Mouse (Mus musculus) midbrain, embryonic 16.5 days (tissue): ENCODE data around the gene Rab5if. TPM values are rescaled to one million over a fixed set of nuclear protein-coding genes. Genes with fewer than 3 reads are reported as not detected.

Source experiments
- ATAC-seq: fragments of 200-750 bp; cut with Nextera tagmentation; 2 replicates; pipeline ENCODE4 v1.8.0; 2017; ENCODE audit warnings: moderate TSS enrichment
- H3K27ac ChIP-seq: fragments of 300-500 bp; sonication (generic); 2 replicates; pipeline ENCODE4 v1.5.1; 2014; ENCODE audit warnings: mild to moderate bottlenecking, low read length, mixed read lengths
- H3K27me3 ChIP-seq: fragments of 300-500 bp; sonication (generic); 2 replicates; pipeline ENCODE4 v1.6.1; 2014; ENCODE audit warnings: low read depth, low read length, mixed read lengths; ENCODE audit not compliant: control insufficient read depth, insufficient read depth
- H3K36me3 ChIP-seq: fragments of 300-500 bp; sonication (generic); 2 replicates; pipeline ENCODE4 v1.6.1; 2014; ENCODE audit warnings: mild to moderate bottlenecking, low read length, moderate library complexity, mixed read lengths; ENCODE audit not compliant: control insufficient read depth, insufficient read depth
- H3K4me1 ChIP-seq: fragments of 300-500 bp; sonication (generic); 2 replicates; pipeline ENCODE4 v1.6.1; 2014; ENCODE audit warnings: mild to moderate bottlenecking, low read length, mixed read lengths; ENCODE audit not compliant: control insufficient read depth, insufficient read depth
- H3K4me2 ChIP-seq: fragments of 300-500 bp; sonication (generic); 2 replicates; pipeline ENCODE4 v1.6.1; 2014; ENCODE audit warnings: mild to moderate bottlenecking, low read length, mixed read lengths
- H3K4me3 ChIP-seq: fragments of 300-500 bp; sonication (generic); 2 replicates; pipeline ENCODE4 v1.5.1; 2014; ENCODE audit warnings: low read depth, mild to moderate bottlenecking, low read length, moderate library complexity, mixed read lengths
- H3K9ac ChIP-seq: fragments of 300-500 bp; sonication (generic); 2 replicates; pipeline ENCODE4 v1.6.1; 2014; ENCODE audit warnings: low read depth, low read length, mixed read lengths
- H3K9me3 ChIP-seq: fragments of 300-500 bp; sonication (generic); replicated peaks from 2 replicates; pipeline ENCODE4 v1.6.1; 2014; ENCODE audit warnings: mild to moderate bottlenecking, low read length, mixed read lengths; ENCODE audit not compliant: control insufficient read depth, poor library complexity, severe bottlenecking
- WGBS: fragments of 180-500 bp; shearing (Covaris S2); extraction: QIAGEN DNeasy Blood & Tissue Kit; methylation state at CpG from one replicate; pipeline ENCODE4 v1.1.7; 2014; 5-methylcytosine and 5-hydroxymethylcytosine counted together
- polyA plus RNA-seq: library from polyadenylated mRNA; unstranded; fragments of >200 nt; fragmentation: Nextera tagmentation; extraction: Ambion mirVana; gene quantifications from 2 replicates; pipeline ENCODE4 v1.2.1, GENCODE M21; 2015

Gene Rab5if
- polyA plus RNA-seq, 1 experiment from 2014 or later, result 147 TPM

- Histone ChIP-seq H3K4me3 (peak overlapping the region; percentile 98), H3K4me2 (peak overlapping the region; percentile 98), H3K36me3 (peaks cover 3% of the 10 kb centered on the region), H3K27me3 (no peaks in the 10 kb centered on the region), H3K4me1 (peaks cover 24% of the 10 kb centered on the region), H3K27ac (peak overlapping the region; percentile 71), H3K9ac (peak overlapping the region; percentile 92), H3K9me3 (no peaks in the 10 kb centered on the region)
- WGBS, result 5% methylated on average over 28 of the region's 28 CpGs
- no peak for ATAC-seq
Measured at GRCm38 (mm10) chr2:156863487-156864160, 696 bp downstream of the Rab5if start.

- H3K9ac ChIP-seq, result no peak overlapping the region
- H3K36me3 ChIP-seq, result peaks cover 3% of the 10 kb centered on the region; the same call in 1 of the 2 replicates
- H3K4me2 ChIP-seq, result no peak overlapping the region
- peaks cover 24% of the 10 kb centered on the region for H3K4me1 ChIP-seq
- no peak overlapping the region for H3K4me3 ChIP-seq
- ATAC-seq, result no peak
- no peaks in the 10 kb centered on the region for H3K27me3 ChIP-seq
- no peaks in the 10 kb centered on the region for H3K9me3 ChIP-seq
- WGBS, result 80% methylated on average over 3 of the region's 3 CpGs
- H3K27ac ChIP-seq, result no peak overlapping the region
Measured at GRCm38 (mm10) chr2:156864481-156864880, 1.6 kb downstream of the Rab5if start.

GRCm38 (mm10) chr2:156868994-156869393, 6.1 kb downstream of the Rab5if start:
- WGBS, result 86% methylated on average over 8 of the region's 8 CpGs
- Histone ChIP-seq H3K9me3 (no peaks in the 10 kb centered on the region), H3K4me2 (no peak overlapping the region), H3K27ac (no peak overlapping the region), H3K27me3 (no peaks in the 10 kb centered on the region), H3K4me1 (peaks cover 6% of the 10 kb centered on the region), H3K36me3 (peaks cover 9% of the 10 kb centered on the region), H3K9ac (no peak overlapping the region), H3K4me3 (no peak overlapping the region)
- ATAC-seq, result no peak

GRCm38 (mm10) chr2:156869554-156869953, 6.6 kb downstream of the Rab5if start:
- Histone ChIP-seq H3K9ac (no peak overlapping the region), H3K9me3 (no peaks in the 10 kb centered on the region), H3K4me3 (no peak overlapping the region), H3K27me3 (no peaks in the 10 kb centered on the region), H3K4me1 (peaks cover under 1% of the 10 kb centered on the region), H3K36me3 (peaks cover 12% of the 10 kb centered on the region), H3K4me2 (no peak overlapping the region), H3K27ac (no peak overlapping the region)
- no peak for ATAC-seq
- 89% methylated on average over 7 of the region's 7 CpGs for WGBS

GRCm38 (mm10) chr2:156870519-156870918, 7.6 kb downstream of the Rab5if start:
- no peaks in the 10 kb centered on the region for H3K9me3 ChIP-seq
- no peaks in the 10 kb centered on the region for H3K4me1 ChIP-seq
- H3K27ac ChIP-seq, result no peak overlapping the region
- no peaks in the 10 kb centered on the region for H3K27me3 ChIP-seq
- no peak overlapping the region for H3K4me3 ChIP-seq
- H3K4me2 ChIP-seq, result no peak overlapping the region
- no peak for ATAC-seq
- WGBS, result 60% methylated on average over 6 of the region's 6 CpGs
- peaks cover 14% of the 10 kb centered on the region for H3K36me3 ChIP-seq
- H3K9ac ChIP-seq, result no peak overlapping the region

GRCm38 (mm10) chr2:156873629-156874028, 10.7 kb downstream of the Rab5if start:
- no peaks in the 10 kb centered on the region for H3K9me3 ChIP-seq
- no peak; the same call in 1 of the 2 replicates for ATAC-seq
- H3K4me2 ChIP-seq, result no peak overlapping the region
- no peak overlapping the region for H3K9ac ChIP-seq
- WGBS, result 30% methylated on average over 5 of the region's 5 CpGs
- H3K27me3 ChIP-seq, result no peaks in the 10 kb centered on the region
- no peaks in the 10 kb centered on the region for H3K4me1 ChIP-seq
- no peak overlapping the region for H3K27ac ChIP-seq
- H3K4me3 ChIP-seq, result no peak overlapping the region
- H3K36me3 ChIP-seq, result peaks cover 11% of the 10 kb centered on the region

- Histone ChIP-seq H3K27ac (no peak overlapping the region), H3K4me2 (no peak overlapping the region), H3K4me1 (no peaks in the 10 kb centered on the region), H3K9me3 (no peaks in the 10 kb centered on the region), H3K27me3 (no peaks in the 10 kb centered on the region), H3K4me3 (no peak overlapping the region), H3K36me3 (peaks cover 11% of the 10 kb centered on the region), H3K9ac (no peak overlapping the region)
- ATAC-seq, result no peak
- WGBS, result 95% methylated on average over 8 of the region's 8 CpGs
Measured at GRCm38 (mm10) chr2:156874047-156874759, 11.3 kb downstream of the Rab5if start.

GRCm38 (mm10) chr2:156874760-156875510, 12.0 kb downstream of the Rab5if start:
- Histone ChIP-seq H3K4me1 (no peaks in the 10 kb centered on the region), H3K27me3 (no peaks in the 10 kb centered on the region), H3K4me2 (no peak overlapping the region), H3K27ac (no peak overlapping the region), H3K9me3 (no peaks in the 10 kb centered on the region), H3K4me3 (no peak overlapping the region), H3K36me3 (peaks cover 11% of the 10 kb centered on the region), H3K9ac (no peak overlapping the region)
- 95% methylated on average over 4 of the region's 4 CpGs for WGBS
- no peak for ATAC-seq

- Histone ChIP-seq H3K4me1 (no peaks in the 10 kb centered on the region), H3K9me3 (no peaks in the 10 kb centered on the region), H3K4me3 (no peak overlapping the region), H3K36me3 (peaks cover 9% of the 10 kb centered on the region; the same call in 1 of the 2 replicates), H3K4me2 (no peak overlapping the region), H3K9ac (no peak overlapping the region), H3K27me3 (no peaks in the 10 kb centered on the region), H3K27ac (no peak overlapping the region)
- 72% methylated on average over 9 of the region's 9 CpGs for WGBS
- no peak for ATAC-seq
Measured at GRCm38 (mm10) chr2:156877726-156878125, 14.8 kb downstream of the Rab5if start.
